Mouse (Mus musculus) embryonic facial prominence, embryonic 11.5 days (tissue): ENCODE data around the gene Orai3. TPM values are rescaled to one million over a fixed set of nuclear protein-coding genes. Genes with fewer than 3 reads are reported as not detected.

Experiments used
- ATAC-seq: fragments of 200-750 bp; cut with Nextera tagmentation; replicated peaks from 2 replicates; pipeline ENCODE4 v1.8.0; 2017; ENCODE audit warnings: low read depth; ENCODE audit not compliant: insufficient number of reproducible peaks, low FRiP score, low TSS enrichment
- DNase-seq: peaks from one replicate; pipeline ENCODE4 v3.0.0-alpha.2; 2015; ENCODE audit warnings: low spot score
- H3K27ac ChIP-seq: fragments of 300-500 bp; sonication (generic); replicated peaks from 2 replicates; pipeline ENCODE4 v1.5.1; 2014; ENCODE audit warnings: mild to moderate bottlenecking, low read depth, low read length, control low read depth
- H3K27me3 ChIP-seq: fragments of 300-500 bp; sonication (generic); 2 replicates; pipeline ENCODE4 v1.6.1; 2014; ENCODE audit warnings: mild to moderate bottlenecking, low read length, moderate library complexity, mixed read lengths; ENCODE audit not compliant: control insufficient read depth, insufficient read depth
- H3K36me3 ChIP-seq: fragments of 300-500 bp; sonication (generic); replicated peaks from 2 replicates; pipeline ENCODE4 v1.6.1; 2014; ENCODE audit warnings: low read depth, mild to moderate bottlenecking, low read length, moderate library complexity, mixed read lengths; ENCODE audit not compliant: control insufficient read depth, insufficient read depth
- H3K4me1 ChIP-seq: fragments of 300-500 bp; sonication (generic); 2 replicates; pipeline ENCODE4 v1.6.1; 2014; ENCODE audit warnings: low read length, mixed read lengths; ENCODE audit not compliant: control insufficient read depth, insufficient read depth
- H3K4me2 ChIP-seq: fragments of 300-500 bp; sonication (generic); 2 replicates; pipeline ENCODE4 v1.6.1; 2014; ENCODE audit warnings: low read depth, mild to moderate bottlenecking, control low read depth, low read length, moderate library complexity
- H3K4me3 ChIP-seq: fragments of 300-500 bp; sonication (generic); 2 replicates; pipeline ENCODE4 v1.5.1; 2014; ENCODE audit warnings: low read depth, low read length, control low read depth
- H3K9ac ChIP-seq: fragments of 300-500 bp; sonication (generic); replicated peaks from 2 replicates; pipeline ENCODE4 v1.6.1; 2014; ENCODE audit warnings: mild to moderate bottlenecking, control low read depth, low read length
- H3K9me3 ChIP-seq: fragments of 300-500 bp; sonication (generic); replicated peaks from 2 replicates; pipeline ENCODE4 v1.6.1; 2016; ENCODE audit warnings: mild to moderate bottlenecking, low read length, inconsistent platforms, mixed read lengths; ENCODE audit not compliant: control insufficient read depth
- WGBS: fragments of 180-500 bp; shearing (Covaris S2); extraction: QIAGEN DNeasy Blood & Tissue Kit; methylation state at CpG from one replicate; pipeline ENCODE4 v1.1.7; 2014; 5-methylcytosine and 5-hydroxymethylcytosine counted together
- polyA plus RNA-seq: library from polyadenylated mRNA; unstranded; fragments of >200 nt; fragmentation: Nextera tagmentation; extraction: Ambion mirVana; gene quantifications from 2 replicates; pipeline ENCODE4 v1.2.1, GENCODE M21; 2014

Gene Orai3
- polyA plus RNA-seq, 1 experiment from 2014 or later = 8.7 TPM

DNA sequence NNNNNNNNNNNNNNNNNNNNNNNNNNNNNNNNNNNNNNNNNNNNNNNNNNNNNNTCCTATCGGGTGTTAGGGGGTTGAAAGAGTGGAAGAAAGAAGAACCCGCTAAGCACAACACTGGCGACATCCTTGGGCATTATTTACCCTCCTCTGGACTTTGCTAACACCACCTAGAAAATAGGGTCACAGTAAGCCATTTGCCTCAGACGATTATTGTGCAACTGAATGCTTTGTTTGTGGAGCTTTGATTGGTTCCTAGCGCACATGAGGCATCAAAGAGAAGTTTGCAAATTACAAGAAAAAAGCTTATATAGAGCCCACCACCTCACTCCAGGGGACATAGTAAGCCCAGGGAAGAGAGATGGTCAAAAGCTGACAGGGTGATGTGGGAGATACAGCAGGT is 39.2 kb downstream of the Orai3 start:
- ATAC-seq = no peak
- Histone ChIP-seq H3K27ac (no peak overlapping the region), H3K9ac (no peak overlapping the region), H3K4me3 (no peak overlapping the region), H3K9me3 (no peaks in the 10 kb centered on the region), H3K4me2 (no peak overlapping the region), H3K4me1 (no peaks in the 10 kb centered on the region), H3K36me3 (no peaks in the 10 kb centered on the region; the same call in 1 of the 2 replicates), H3K27me3 (no peaks in the 10 kb centered on the region)
- DNase-seq = no peak
- WGBS = 84% methylated on average over 5 of the region's 5 CpGs

DNA sequence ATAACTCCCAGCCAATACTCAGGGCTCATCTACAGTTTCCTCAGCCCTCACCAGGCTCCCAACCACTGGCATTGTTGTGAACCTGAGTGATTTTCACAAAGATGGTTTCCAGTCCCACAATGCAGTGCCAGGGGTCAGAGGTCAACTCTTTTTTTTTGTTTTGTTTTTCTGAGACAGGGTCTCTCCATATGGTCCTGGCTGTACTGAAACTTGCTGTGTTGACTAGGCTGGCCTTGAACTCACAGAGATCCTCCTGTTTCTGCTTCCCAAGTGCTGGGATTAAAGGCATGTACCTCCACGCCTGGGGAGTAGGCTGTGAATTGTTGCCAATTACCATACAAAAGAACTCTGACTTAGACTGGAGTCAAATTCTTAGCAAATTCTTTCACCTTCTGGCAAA is 40.2 kb downstream of the Orai3 start:
- no peak overlapping the region for H3K27ac ChIP-seq
- no peak overlapping the region for H3K4me2 ChIP-seq
- ATAC-seq = no peak
- H3K4me3 ChIP-seq = no peak overlapping the region
- H3K9me3 ChIP-seq = no peaks in the 10 kb centered on the region
- no peaks in the 10 kb centered on the region for H3K27me3 ChIP-seq
- 92% methylated on average over 1 of the region's 1 CpGs for WGBS
- no peaks in the 10 kb centered on the region; the same call in 1 of the 2 replicates for H3K36me3 ChIP-seq
- H3K4me1 ChIP-seq = no peaks in the 10 kb centered on the region
- H3K9ac ChIP-seq = no peak overlapping the region
- no peak for DNase-seq

DNA sequence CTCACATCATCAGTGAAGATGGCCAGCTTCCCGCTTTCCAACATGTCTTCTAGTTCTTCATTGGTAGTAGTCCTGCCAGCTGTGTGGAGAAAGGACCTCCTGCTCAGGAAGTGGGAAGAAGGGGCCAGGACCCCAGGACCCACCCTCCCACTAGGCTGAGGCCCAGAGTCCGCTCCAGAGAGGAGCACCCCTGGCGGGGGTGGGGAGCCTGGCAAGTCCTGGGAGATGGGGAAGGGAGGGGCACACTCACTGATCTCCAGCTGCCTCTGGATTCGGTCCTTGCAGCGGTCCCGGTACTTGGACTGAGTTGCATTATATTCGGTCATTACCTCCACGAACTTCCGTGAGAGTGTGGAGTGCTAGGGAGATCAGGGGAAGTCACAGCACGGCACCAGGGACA is 41.0 kb downstream of the Orai3 start:
- H3K27me3 ChIP-seq = no peaks in the 10 kb centered on the region
- no peak overlapping the region for H3K4me2 ChIP-seq
- H3K36me3 ChIP-seq = no peaks in the 10 kb centered on the region; the same call in 1 of the 2 replicates
- ATAC-seq (no peak), DNase-seq (no peak)
- no peak overlapping the region for H3K4me3 ChIP-seq
- 76% methylated on average over 10 of the region's 10 CpGs for WGBS
- H3K27ac ChIP-seq = no peak overlapping the region
- no peaks in the 10 kb centered on the region for H3K9me3 ChIP-seq
- no peak overlapping the region for H3K9ac ChIP-seq
- H3K4me1 ChIP-seq = no peaks in the 10 kb centered on the region

DNA sequence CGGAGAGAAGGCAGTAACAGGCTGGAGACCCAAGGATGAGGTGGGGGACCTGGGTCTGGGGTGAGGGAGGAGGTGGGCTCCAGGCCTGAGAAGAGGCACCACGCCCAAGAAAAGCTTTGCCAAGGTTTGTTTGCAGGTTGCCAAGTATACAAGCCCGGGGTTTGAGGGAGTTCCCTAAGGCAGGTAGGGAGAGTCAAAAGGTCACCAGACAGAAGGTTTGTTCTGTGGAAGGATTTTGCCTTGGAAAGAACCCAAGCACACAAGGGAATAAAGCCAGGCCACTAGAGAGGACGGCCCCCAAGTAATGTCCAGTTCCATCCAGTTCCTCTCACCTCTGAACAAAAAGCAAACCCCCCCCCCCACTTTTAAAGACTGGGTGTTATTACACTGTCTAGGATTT is 41.6 kb downstream of the Orai3 start:
- Histone ChIP-seq H3K4me2 (no peak overlapping the region), H3K27ac (no peak overlapping the region), H3K4me1 (no peaks in the 10 kb centered on the region), H3K36me3 (no peaks in the 10 kb centered on the region; the same call in 1 of the 2 replicates), H3K27me3 (no peaks in the 10 kb centered on the region), H3K9me3 (no peaks in the 10 kb centered on the region), H3K9ac (no peak overlapping the region), H3K4me3 (no peak overlapping the region)
- DNase-seq = no peak
- 84% methylated on average over 4 of the region's 4 CpGs for WGBS
- ATAC-seq = no peak

DNA sequence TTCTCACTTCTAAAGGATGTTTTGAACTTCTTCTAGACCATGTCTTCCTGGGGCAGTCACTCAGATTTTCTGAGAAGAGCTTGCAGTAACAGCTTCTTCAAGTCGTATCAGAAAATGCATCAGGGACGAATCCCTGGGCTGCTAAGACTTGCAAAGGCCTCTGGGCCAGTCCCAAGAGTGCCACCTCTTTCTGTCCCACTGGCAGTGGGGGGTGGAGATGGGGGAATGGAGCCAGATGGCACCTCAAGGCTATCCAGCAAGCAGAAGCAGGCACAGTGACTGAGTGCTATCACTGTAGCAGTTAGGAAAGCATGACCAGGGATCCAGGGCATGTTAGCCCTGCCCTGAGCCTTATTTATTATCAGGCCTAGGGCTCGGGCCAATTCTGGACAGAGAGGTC is 42.7 kb downstream of the Orai3 start:
- no peak for ATAC-seq
- Histone ChIP-seq H3K36me3 (no peaks in the 10 kb centered on the region; the same call in 1 of the 2 replicates), H3K9ac (no peak overlapping the region), H3K4me3 (no peak overlapping the region), H3K4me2 (no peak overlapping the region), H3K27ac (no peak overlapping the region), H3K27me3 (no peaks in the 10 kb centered on the region), H3K4me1 (no peaks in the 10 kb centered on the region), H3K9me3 (no peaks in the 10 kb centered on the region)
- no peak for DNase-seq
- WGBS = 87% methylated on average over 3 of the region's 3 CpGs

DNA sequence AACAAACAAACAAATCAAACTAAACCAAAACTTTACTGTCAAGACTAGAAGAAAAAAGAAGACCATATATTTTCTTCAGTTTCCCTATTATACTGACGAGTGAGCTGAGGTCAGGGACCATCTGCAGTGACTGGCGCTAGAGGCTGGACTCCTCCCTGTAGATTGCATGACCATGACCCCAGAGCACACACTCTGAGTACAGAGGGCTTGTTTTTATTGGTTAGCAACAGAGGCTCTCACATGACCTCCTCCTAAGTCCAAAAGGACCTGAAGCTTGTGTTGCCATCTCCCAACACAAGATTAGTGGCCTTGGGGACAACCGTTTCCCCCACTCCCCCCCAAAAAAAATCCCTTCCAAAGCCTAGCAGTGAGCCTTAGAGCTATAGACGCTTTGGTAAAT is 44.2 kb downstream of the Orai3 start:
- Histone ChIP-seq H3K27ac (no peak overlapping the region), H3K4me2 (no peak overlapping the region), H3K36me3 (no peaks in the 10 kb centered on the region; the same call in 1 of the 2 replicates), H3K4me1 (no peaks in the 10 kb centered on the region), H3K4me3 (no peak overlapping the region), H3K9me3 (no peaks in the 10 kb centered on the region), H3K9ac (no peak overlapping the region), H3K27me3 (no peaks in the 10 kb centered on the region)
- DNase-seq = no peak
- no peak for ATAC-seq
- WGBS = 86% methylated on average over 4 of the region's 4 CpGs

DNA sequence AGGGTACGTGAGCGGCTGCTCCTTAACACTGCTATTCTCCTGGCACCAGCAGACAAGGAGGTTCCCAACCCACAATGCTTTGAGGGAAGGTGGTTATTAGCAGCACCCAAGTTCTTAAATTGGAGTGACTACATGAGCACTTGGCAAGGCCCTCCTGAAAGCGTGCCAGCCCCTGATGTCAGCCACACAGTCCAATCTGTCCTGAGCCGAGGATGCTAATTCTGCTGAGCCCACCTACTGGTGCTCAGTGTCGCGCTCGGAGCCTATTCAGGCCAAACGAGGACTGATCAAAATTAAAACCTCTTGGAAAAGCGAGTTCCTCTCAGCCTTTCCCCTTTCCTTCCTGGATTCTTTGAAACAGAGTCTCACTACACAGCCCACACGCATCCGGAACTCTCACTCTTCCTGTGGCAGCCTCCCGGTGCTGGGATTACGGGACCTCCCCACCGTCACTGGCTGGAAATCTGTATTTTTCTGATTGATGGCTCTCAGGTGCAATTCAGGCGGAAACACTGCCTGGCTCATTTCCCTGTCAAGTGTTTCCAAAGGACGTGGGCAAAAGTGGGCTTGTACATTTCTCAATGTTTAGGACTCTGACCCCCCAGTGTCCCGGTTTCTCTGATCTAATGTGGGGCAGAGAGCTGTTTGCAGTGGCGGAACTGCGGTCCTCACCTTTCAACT is 44.8 kb downstream of the Orai3 start:
- WGBS = 87% methylated on average over 19 of the region's 19 CpGs
- H3K4me1 ChIP-seq = no peaks in the 10 kb centered on the region

DNA sequence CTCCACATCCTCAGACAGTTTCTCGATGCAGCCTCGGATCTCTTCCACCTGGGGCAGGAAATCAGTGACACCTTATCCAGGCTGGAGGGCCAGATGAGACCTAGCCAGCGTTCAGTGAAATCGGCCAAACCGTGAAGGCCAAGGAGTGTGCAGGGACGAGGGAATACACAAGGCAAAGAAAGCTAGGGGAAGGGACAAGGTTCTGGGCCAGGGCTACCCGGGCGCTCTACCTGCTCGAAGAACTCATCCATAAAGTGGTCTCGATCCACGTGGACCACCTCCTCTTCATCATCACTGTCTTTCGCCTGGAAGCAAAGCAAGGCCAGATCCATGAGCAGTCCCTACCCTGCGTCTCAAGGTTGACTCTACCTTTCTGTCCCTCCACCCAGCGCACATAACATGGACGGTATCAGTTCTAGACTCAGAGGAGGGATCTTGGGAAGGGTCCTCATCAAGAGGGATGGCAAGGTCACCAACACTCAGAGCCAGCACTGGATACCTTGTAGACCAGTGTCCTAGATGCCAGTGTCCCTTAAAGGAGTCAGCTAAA is 45.6 kb downstream of the Orai3 start:
- no peaks in the 10 kb centered on the region; the same call in 1 of the 2 replicates for H3K36me3 ChIP-seq
- H3K4me2 ChIP-seq = no peak overlapping the region
- no peak overlapping the region for H3K4me3 ChIP-seq
- no peak overlapping the region for H3K27ac ChIP-seq
- no peaks in the 10 kb centered on the region for H3K9me3 ChIP-seq
- WGBS = 89% methylated on average over 15 of the region's 15 CpGs
- H3K4me1 ChIP-seq = no peaks in the 10 kb centered on the region
- no peak for ATAC-seq
- no peak overlapping the region for H3K9ac ChIP-seq
- DNase-seq = no peak
- H3K27me3 ChIP-seq = no peaks in the 10 kb centered on the region

More for the DNA sequence above, 44.8 kb downstream of the Orai3 start:
- Histone ChIP-seq H3K27ac (no peak overlapping the region), H3K36me3 (no peaks in the 10 kb centered on the region; the same call in 1 of the 2 replicates), H3K27me3 (no peaks in the 10 kb centered on the region), H3K9ac (no peak overlapping the region), H3K4me2 (no peak overlapping the region), H3K4me3 (no peak overlapping the region), H3K9me3 (no peaks in the 10 kb centered on the region)
- no peak for DNase-seq
- ATAC-seq = no peak
